Mouse (Mus musculus) CD8-positive naive resting alpha-beta T cell, adult 2 months (primary cell): ENCODE data around the gene Ints7.

Source experiments
- DNase-seq, 2 experiments: peaks; one replicate each; pipeline ENCODE4 v3.0.0; 2022; ENCODE audit warnings: low read depth in 2 of 2, low spot score in 2 of 2

Gene Ints7

GRCm38 (mm10) chr1:191575458-191576247 lies at the start of gene Ints7, which contains the start of gene Dtl:
Ints7 (plus strand) TSS chr1:191575636.
Dtl (minus strand) TSS chr1:191575544.
- DNase-seq, result peak; percentile 99

GRCm38 (mm10) chr1:191527089-191527488 lies 48.3 kb upstream of the Ints7 start:
- no peak for DNase-seq

GRCm38 (mm10) chr1:191527921-191528612 lies 47.4 kb upstream of the Ints7 start:
- DNase-seq, result no peak

DNA sequence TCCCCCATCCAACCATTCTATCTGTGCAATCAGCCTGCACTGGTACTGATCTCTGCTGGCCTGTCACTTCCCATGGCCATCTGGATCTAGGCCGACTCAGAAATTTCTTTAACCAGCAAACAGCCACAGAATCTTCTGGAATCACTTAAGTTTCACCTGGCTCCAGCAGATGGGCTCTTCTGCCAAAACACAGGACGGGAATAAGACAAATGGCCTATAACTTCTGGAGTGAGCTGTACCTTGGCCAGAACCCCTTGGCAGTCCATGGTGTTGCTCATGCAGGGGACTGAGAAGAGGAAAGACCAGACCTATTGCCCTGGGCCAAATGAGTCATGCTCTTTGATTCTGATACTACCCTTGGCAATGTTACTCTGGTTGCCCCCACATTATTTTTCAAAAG lies 46.0 kb upstream of the Ints7 start:
- no peak for DNase-seq

GRCm38 (mm10) chr1:191531023-191531422 lies 44.4 kb upstream of the Ints7 start:
- DNase-seq, result no peak

- no peak for DNase-seq
Observed at GRCm38 (mm10) chr1:191534896-191535295, 40.5 kb upstream of the Ints7 start.

GRCm38 (mm10) chr1:191540300-191540699 lies 35.1 kb upstream of the Ints7 start:
- no peak for DNase-seq

GRCm38 (mm10) chr1:191541014-191541413 lies 34.4 kb upstream of the Ints7 start:
- no peak for DNase-seq

DNA sequence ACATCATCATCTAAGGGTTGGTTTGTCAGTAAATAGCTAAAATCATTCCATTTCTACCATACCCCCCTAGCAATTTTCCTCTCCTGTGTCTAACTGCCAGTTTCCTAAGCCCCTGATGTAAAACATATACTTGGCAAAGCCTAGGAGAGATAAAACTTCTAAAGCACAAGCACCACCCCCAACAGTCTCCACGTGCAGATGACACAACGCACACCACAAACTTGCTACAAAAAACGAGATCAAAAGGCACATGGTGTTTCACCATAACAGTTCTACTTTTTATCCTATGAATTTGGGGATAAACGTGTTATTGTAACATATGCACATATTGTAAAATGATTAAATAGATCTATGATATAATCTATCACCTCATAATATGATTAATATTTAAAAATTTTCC lies 33.8 kb upstream of the Ints7 start:
- no peak for DNase-seq

- DNase-seq, result no peak
Observed at GRCm38 (mm10) chr1:191543747-191544146, 31.7 kb upstream of the Ints7 start.

DNA sequence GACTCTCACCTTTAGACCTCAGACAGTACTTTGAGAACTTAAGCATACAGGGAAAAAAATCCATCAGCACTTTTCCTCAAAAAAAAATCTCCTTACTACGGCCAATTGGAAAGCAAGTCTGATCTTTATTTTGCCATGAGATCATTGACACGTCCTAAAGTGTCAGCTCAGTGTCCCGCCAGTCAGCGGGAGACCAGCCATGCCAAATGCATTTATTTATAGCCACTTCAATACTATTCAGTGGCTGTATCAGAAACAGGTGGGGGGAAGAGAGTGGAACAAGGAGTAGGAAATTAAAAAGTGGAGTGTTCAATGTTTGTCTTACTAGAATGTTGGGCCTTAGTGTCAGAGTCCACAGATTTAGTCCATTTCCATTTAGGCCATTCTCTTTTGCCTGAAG lies 24.6 kb upstream of the Ints7 start:
- no peak for DNase-seq

- DNase-seq, result no peak
Observed at GRCm38 (mm10) chr1:191557109-191557508, 18.3 kb upstream of the Ints7 start.

DNA sequence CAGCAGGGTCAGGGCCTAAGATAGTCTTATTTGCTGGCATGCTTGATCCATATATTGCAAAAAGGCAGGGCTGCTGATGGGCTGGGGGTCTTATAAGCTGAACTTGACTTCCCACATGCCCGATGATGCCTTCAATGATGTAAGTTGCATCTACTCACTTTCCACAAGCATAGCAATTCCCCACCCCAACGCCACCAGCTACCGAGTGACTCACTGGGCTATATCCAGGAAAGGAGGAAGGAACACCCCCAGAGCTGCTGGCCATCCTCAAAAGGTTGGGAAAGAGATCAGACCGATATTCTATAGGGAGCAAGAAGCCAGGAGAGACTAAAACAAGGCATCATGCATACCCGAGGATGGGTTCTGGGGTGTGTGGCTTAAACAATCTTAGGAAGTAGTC lies 15.7 kb upstream of the Ints7 start:
- DNase-seq, result no peak

DNA sequence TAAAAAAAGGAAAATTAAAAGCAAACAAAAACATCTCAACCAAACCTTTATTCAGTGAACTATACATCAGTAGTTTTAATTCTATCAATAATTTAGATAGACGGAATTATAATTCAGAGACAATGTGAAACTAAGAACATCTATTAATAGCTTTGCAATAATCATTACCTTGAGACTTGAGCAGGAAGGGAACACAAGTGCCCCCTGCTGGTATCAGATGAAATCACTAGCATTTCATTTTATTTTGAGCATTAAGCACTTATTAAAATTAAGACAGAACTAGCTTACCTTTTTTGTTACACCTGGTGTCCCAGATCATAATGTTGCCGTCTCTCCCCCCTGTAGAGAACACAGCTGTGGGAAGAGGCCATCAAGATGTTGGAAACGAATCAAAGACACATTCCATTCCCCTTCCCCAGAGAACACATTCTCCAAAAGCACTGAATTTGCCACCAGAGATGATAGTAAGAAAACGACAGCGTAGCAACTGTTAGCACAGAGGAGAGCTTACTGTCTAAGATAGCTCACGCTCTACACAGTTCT lies 12.5 kb upstream of the Ints7 start:
- DNase-seq, result peak; percentile 32 to 47

DNA sequence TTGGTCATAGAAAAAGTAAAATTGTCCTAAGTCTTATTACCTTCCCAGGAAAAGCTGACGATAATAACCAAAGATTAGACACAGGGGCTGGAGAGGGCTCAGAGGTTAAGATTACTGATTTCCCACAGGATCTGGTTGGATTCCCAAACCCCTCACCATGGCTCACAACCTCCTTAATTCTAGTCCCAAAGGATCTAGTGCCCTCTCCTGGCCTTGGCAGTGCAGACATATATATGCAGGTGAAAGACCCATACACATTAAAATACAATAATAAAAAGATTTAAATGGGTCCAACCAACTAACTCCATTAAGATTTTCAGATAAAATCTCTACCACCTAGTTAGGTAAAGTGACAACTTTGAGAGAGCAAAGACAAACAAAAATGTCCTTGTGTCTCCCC lies 7.6 kb upstream of the Ints7 start:
- no peak for DNase-seq

- no peak for DNase-seq
Observed at GRCm38 (mm10) chr1:191569625-191570024, 5.8 kb upstream of the Ints7 start.

DNA sequence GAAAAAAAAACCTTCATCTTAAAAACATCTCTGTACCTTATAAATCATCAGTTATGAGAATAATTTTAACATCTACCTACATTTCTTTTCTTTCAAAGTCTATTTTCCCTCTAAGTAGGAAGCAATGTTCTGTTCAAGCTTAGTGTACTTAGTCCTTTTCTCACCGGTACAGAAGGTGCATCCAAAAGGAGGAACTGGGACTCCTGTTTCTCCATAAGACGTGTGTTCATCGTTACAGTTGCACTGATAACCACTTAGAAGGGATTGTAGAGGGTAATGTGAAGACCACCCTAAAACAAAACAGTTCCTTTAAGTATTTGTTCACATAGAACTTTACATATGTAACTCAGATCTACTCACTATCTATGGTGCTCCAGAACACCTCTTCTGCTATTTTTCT lies 5.0 kb upstream of the Ints7 start:
- no peak for DNase-seq

GRCm38 (mm10) chr1:191573906-191574639 lies 1.4 kb upstream of the Ints7 start:
- DNase-seq, result no peak

DNA sequence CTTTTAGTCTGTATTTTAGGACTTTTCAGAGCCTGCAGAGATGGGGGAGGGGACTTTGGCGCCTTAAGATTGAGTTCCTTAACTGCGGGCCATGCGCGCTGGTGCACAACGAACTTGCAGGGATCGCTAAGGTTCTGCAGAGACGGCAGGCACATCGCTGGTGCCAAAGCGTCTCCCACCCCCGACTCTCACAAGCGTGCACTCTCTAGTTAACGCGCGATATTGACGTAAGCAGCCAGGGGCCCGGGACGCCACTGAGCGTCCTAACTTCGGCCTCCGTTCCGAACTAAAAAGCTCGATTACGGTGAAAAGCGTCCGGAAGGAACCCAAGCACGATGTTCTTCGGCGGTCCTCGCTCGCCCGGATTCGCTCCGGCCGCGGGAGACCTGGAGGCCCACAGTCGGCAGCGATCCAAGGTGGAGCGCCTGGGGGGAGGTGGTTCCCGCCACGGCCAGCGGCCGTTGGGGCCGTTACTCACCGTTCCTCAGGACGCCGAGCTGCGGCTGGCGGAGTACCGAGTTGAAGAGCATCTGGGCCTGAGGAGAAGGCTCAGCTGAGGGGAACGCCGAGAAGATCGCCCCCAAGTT lies 472 bp upstream of the Ints7 start:
- DNase-seq, result peak in 1 of 2 experiments; percentile 22

- peak in 1 of 2 experiments; percentile 26 for DNase-seq
Observed at GRCm38 (mm10) chr1:191579524-191579923, 4.1 kb downstream of the Ints7 start.

GRCm38 (mm10) chr1:191581641-191582040 lies 6.2 kb downstream of the Ints7 start:
- DNase-seq, result no peak
